Mouse (Mus musculus) MEL (cell line): ENCODE measurements at regions not wholly inside any gene's neighbourhood (a gene's known extent, or its start where the extent isn't known, plus 50 kb on each side); places are given as distances from the start of the nearest gene placed in this dataset.

Experiments
- DNase-seq: peaks from one replicate; pipeline ENCODE4 v3.0.0; 2011; ENCODE audit warnings: low read depth, low spot score
- H3K27ac ChIP-seq: 2 replicates; pipeline ENCODE4 v1.5.1; 2012; ENCODE audit warnings: low read depth, mild to moderate bottlenecking, control low read depth, low read length, moderate library complexity; ENCODE audit not compliant: control insufficient read depth
- H3K27me3 ChIP-seq, 2 experiments: fragments of 150-350 bp in 1 of 2; sonication (generic) in 1 of 2; 2 replicates each; pipeline ENCODE4 v1.6.1; 2012; ENCODE audit warnings: low read length in 2 of 2, mild to moderate bottlenecking in 2 of 2, improper control_type of control experiment in 1 of 2, moderate library complexity in 1 of 2; ENCODE audit not compliant: insufficient read depth in 2 of 2, control insufficient read depth in 1 of 2
- H3K36me3 ChIP-seq, 2 experiments: 2 replicates each; pipeline ENCODE4 v1.6.1; 2012 to 2014; ENCODE audit warnings: low read length in 2 of 2, improper control_type of control experiment in 1 of 2, inconsistent platforms in 1 of 2, mild to moderate bottlenecking in 1 of 2; ENCODE audit not compliant: insufficient read depth in 2 of 2, control insufficient read depth in 1 of 2
- H3K4me1 ChIP-seq, 2 experiments: fragments of 150-350 bp in 1 of 2; sonication (generic) in 1 of 2; 2 replicates each; pipeline ENCODE4 v1.6.1; 2012; ENCODE audit warnings: low read length in 2 of 2, improper control_type of control experiment in 1 of 2, mild to moderate bottlenecking in 1 of 2; ENCODE audit not compliant: insufficient read depth in 2 of 2, control insufficient read depth in 1 of 2
- H3K4me3 ChIP-seq, 2 experiments: fragments of 150-350 bp in 1 of 2; sonication (generic) in 1 of 2; 2 replicates each; pipeline ENCODE4 v1.5.1; 2012; ENCODE audit warnings: low read depth in 2 of 2, low read length in 2 of 2, mild to moderate bottlenecking in 2 of 2, moderate library complexity in 2 of 2, control low read depth in 1 of 2, improper control_type of control experiment in 1 of 2; ENCODE audit not compliant: control insufficient read depth in 1 of 2, insufficient read depth in 1 of 2
- H3K79me2 ChIP-seq: 2 replicates; pipeline ENCODE4 v1.6.1; 2012; ENCODE audit warnings: mild to moderate bottlenecking, low read length, moderate library complexity; ENCODE audit not compliant: control insufficient read depth, poor library complexity, insufficient read depth
- H3K9ac ChIP-seq: 2 replicates; pipeline ENCODE4 v1.6.1; 2012; ENCODE audit warnings: low read depth, mild to moderate bottlenecking, control low read depth, low read length, moderate library complexity; ENCODE audit not compliant: control insufficient read depth, poor library complexity, severe bottlenecking
- H3K9me3 ChIP-seq: fragments of 150-350 bp; sonication (generic); replicated peaks from 2 replicates; pipeline ENCODE4 v1.6.1; 2012; ENCODE audit warnings: mild to moderate bottlenecking, low read length, improper control_type of control experiment, moderate library complexity; ENCODE audit not compliant: insufficient read depth
- CHD1 ChIP-seq: IDR thresholded peaks from 2 replicates; pipeline ENCODE4 v1.6.1; 2012; ENCODE audit warnings: low read depth, mild to moderate bottlenecking, inconsistent platforms, low read length, improper control_type of control experiment
- CHD2 ChIP-seq: IDR thresholded peaks from 2 replicates; pipeline ENCODE4 v1.6.1; 2011; ENCODE audit warnings: low read length, improper control_type of control experiment
- CTCF ChIP-seq, 3 experiments: IDR thresholded peaks in 2 of 3; conservative IDR thresholded peaks in 1 of 3; 2 replicates each; pipeline ENCODE4 v1.5.1; 2011 to 2012; ENCODE audit warnings: low read length in 3 of 3, low read depth in 2 of 3, mild to moderate bottlenecking in 2 of 3, improper control_type of control experiment in 1 of 3, inconsistent platforms in 1 of 3, mixed read lengths in 1 of 3, moderate library complexity in 1 of 3; ENCODE audit not compliant: control insufficient read depth in 1 of 3, insufficient read depth in 1 of 3, poor library complexity in 1 of 3, severe bottlenecking in 1 of 3
- E2F4 ChIP-seq: IDR thresholded peaks from 2 replicates; pipeline ENCODE4 v1.6.1; 2011; ENCODE audit warnings: low read depth, low read length, improper control_type of control experiment, borderline replicate concordance
- ELF1 ChIP-seq: IDR thresholded peaks from 2 replicates; pipeline ENCODE4 v1.6.1; 2014; ENCODE audit warnings: low read depth, mild to moderate bottlenecking, inconsistent platforms, low read length, improper control_type of control experiment, moderate library complexity
- EP300 ChIP-seq, 2 experiments: IDR thresholded peaks; 2 replicates each; pipeline ENCODE4 v1.6.1; 2011; ENCODE audit warnings: improper control_type of control experiment in 2 of 2, low read length in 2 of 2, low read depth in 1 of 2, mild to moderate bottlenecking in 1 of 2
- GABPA ChIP-seq: IDR thresholded peaks from 2 replicates; pipeline ENCODE4 v1.6.1; 2012; ENCODE audit warnings: low read depth, mild to moderate bottlenecking, inconsistent platforms, low read length, improper control_type of control experiment, moderate library complexity
- HCFC1 ChIP-seq: IDR thresholded peaks from 2 replicates; pipeline ENCODE4 v1.6.1; 2012; ENCODE audit warnings: low read depth, mild to moderate bottlenecking, inconsistent platforms, low read length, improper control_type of control experiment, moderate library complexity
- MAFK ChIP-seq: IDR thresholded peaks from 2 replicates; pipeline ENCODE4 v1.6.1; 2011; ENCODE audit warnings: low read depth, mild to moderate bottlenecking, low read length, improper control_type of control experiment, borderline replicate concordance
- MAZ ChIP-seq: IDR thresholded peaks from 2 replicates; pipeline ENCODE4 v1.6.1; 2012; ENCODE audit warnings: low read depth, mild to moderate bottlenecking, inconsistent platforms, low read length, improper control_type of control experiment
- MEF2A ChIP-seq: IDR thresholded peaks from 2 replicates; pipeline ENCODE4 v1.6.1; 2014; ENCODE audit warnings: low read depth, mild to moderate bottlenecking, inconsistent platforms, low read length, improper control_type of control experiment; ENCODE audit not compliant: poor library complexity, insufficient replicate concordance, severe bottlenecking; ENCODE audit errors: extremely low read depth
- MYB ChIP-seq: IDR thresholded peaks from 2 replicates; pipeline ENCODE4 v1.6.1; 2011; ENCODE audit warnings: mild to moderate bottlenecking, low read depth, low read length, improper control_type of control experiment
- MYC ChIP-seq: IDR thresholded peaks from 2 replicates; pipeline ENCODE4 v1.6.1; 2011; ENCODE audit warnings: low read depth, mild to moderate bottlenecking, low read length, improper control_type of control experiment, moderate library complexity
- NRF1 ChIP-seq: IDR thresholded peaks from 2 replicates; pipeline ENCODE4 v1.6.1; 2014; ENCODE audit warnings: low read depth, mild to moderate bottlenecking, inconsistent platforms, low read length, improper control_type of control experiment, moderate library complexity; ENCODE audit not compliant: poor library complexity, insufficient read depth, severe bottlenecking
- POLR2AphosphoS2 ChIP-seq: IDR thresholded peaks from 2 replicates; pipeline ENCODE4 v1.6.1; 2011; ENCODE audit warnings: low read length, improper control_type of control experiment
- POLR2AphosphoS5 ChIP-seq: IDR thresholded peaks from 2 replicates; pipeline ENCODE4 v1.6.1; 2012; ENCODE audit warnings: low read depth, borderline replicate concordance, mild to moderate bottlenecking, inconsistent platforms, low read length, moderate library complexity, mixed read lengths
- TAL1 ChIP-seq: IDR thresholded peaks from 2 replicates; pipeline ENCODE4 v1.6.1; 2012; ENCODE audit warnings: mild to moderate bottlenecking, inconsistent platforms, low read length, moderate library complexity, mixed read lengths
- ZC3H11A ChIP-seq: IDR thresholded peaks from 2 replicates; pipeline ENCODE4 v1.6.1; 2012; ENCODE audit warnings: low read depth, mild to moderate bottlenecking, inconsistent platforms, low read length, improper control_type of control experiment
- ZKSCAN1 ChIP-seq: IDR thresholded peaks from 2 replicates; pipeline ENCODE4 v1.6.1; 2012; ENCODE audit warnings: low read depth, mild to moderate bottlenecking, inconsistent platforms, low read length, improper control_type of control experiment, moderate library complexity
- ZNF384 ChIP-seq: IDR thresholded peaks from 2 replicates; pipeline ENCODE4 v1.6.1; 2012; ENCODE audit warnings: low read depth, mild to moderate bottlenecking, inconsistent platforms, low read length, improper control_type of control experiment

- no peak overlapping the region for H3K4me3 ChIP-seq
- no peaks in the 10 kb centered on the region for H3K9me3 ChIP-seq
- H3K27me3 ChIP-seq = peaks cover 0 to 1% of the 10 kb centered on the region in 2 experiments; a peak in 2 of 4 replicates
- DNase-seq = no peak
- no peaks in the 10 kb centered on the region for H3K79me2 ChIP-seq
- H3K4me1 ChIP-seq = peaks cover 0 to 4% of the 10 kb centered on the region in 2 experiments; a peak in 2 of 4 replicates
- H3K9ac ChIP-seq = no peak overlapping the region
- peaks cover 0 to 3% of the 10 kb centered on the region in 2 experiments; a peak in 2 of 4 replicates for H3K36me3 ChIP-seq
- TF ChIP-seq CTCF (IDR thresholded peaks at IDR 0.05 in 2 of 3, conservative IDR thresholded peaks at IDR 0.05 in 1 of 3; ENCODE audit: control insufficient read depth in 1 of 3, insufficient read depth in 1 of 3, low read depth in 2 of 3, low read length in 3 of 3, poor library complexity in 1 of 3, severe bottlenecking in 1 of 3) = no peak
- no peak for TF ChIP-seq MAZ
- no peak for TF ChIP-seq ELF1
- TF ChIP-seq ZKSCAN1 = no peak
- no peak for TF ChIP-seq MYC
- no peak for TF ChIP-seq MYB
- TF ChIP-seq CHD2 = no peak
- TF ChIP-seq POLR2AphosphoS5 = no peak
- TF ChIP-seq GABPA = no peak
- no peak for TF ChIP-seq POLR2AphosphoS2
- no peak for TF ChIP-seq EP300 (IDR thresholded peaks at IDR 0.05; ENCODE audit: low read depth in 1 of 2, low read length in 2 of 2)
- TF ChIP-seq MAFK = no peak
- TF ChIP-seq CHD1 = no peak
- no peak for TF ChIP-seq NRF1
- TF ChIP-seq ZC3H11A = no peak
- no peak for TF ChIP-seq ZNF384
- TF ChIP-seq HCFC1 = no peak
- TF ChIP-seq E2F4 = no peak
- no peak for TF ChIP-seq MEF2A
- no peak for TF ChIP-seq TAL1
- no peak overlapping the region for H3K27ac ChIP-seq
Observed at GRCm38 (mm10) chr1:59403831-59404547, 78.2 kb upstream of the Fzd7 start.
